Mouse (Mus musculus) MEL (cell line): Measurements from ENCODE around the gene Man1c1. TPM values are rescaled to one million over a fixed set of nuclear protein-coding genes. Genes with fewer than 3 reads are reported as not detected.

Source experiments
- DNase-seq: peaks from one replicate; pipeline ENCODE4 v3.0.0; 2011; ENCODE audit warnings: low read depth, low spot score
- H3K27ac ChIP-seq: 2 replicates; pipeline ENCODE4 v1.5.1; 2012; ENCODE audit warnings: low read depth, mild to moderate bottlenecking, control low read depth, low read length, moderate library complexity; ENCODE audit not compliant: control insufficient read depth
- H3K27me3 ChIP-seq, 2 experiments: fragments of 150-350 bp in 1 of 2; sonication (generic) in 1 of 2; 2 replicates each; pipeline ENCODE4 v1.6.1; 2012; ENCODE audit warnings: low read length in 2 of 2, mild to moderate bottlenecking in 2 of 2, improper control_type of control experiment in 1 of 2, moderate library complexity in 1 of 2; ENCODE audit not compliant: insufficient read depth in 2 of 2, control insufficient read depth in 1 of 2
- H3K36me3 ChIP-seq, 2 experiments: 2 replicates each; pipeline ENCODE4 v1.6.1; 2012 to 2014; ENCODE audit warnings: low read length in 2 of 2, improper control_type of control experiment in 1 of 2, inconsistent platforms in 1 of 2, mild to moderate bottlenecking in 1 of 2; ENCODE audit not compliant: insufficient read depth in 2 of 2, control insufficient read depth in 1 of 2
- H3K4me1 ChIP-seq, 2 experiments: fragments of 150-350 bp in 1 of 2; sonication (generic) in 1 of 2; 2 replicates each; pipeline ENCODE4 v1.6.1; 2012; ENCODE audit warnings: low read length in 2 of 2, improper control_type of control experiment in 1 of 2, mild to moderate bottlenecking in 1 of 2; ENCODE audit not compliant: insufficient read depth in 2 of 2, control insufficient read depth in 1 of 2
- H3K4me3 ChIP-seq, 2 experiments: fragments of 150-350 bp in 1 of 2; sonication (generic) in 1 of 2; 2 replicates each; pipeline ENCODE4 v1.5.1; 2012; ENCODE audit warnings: low read depth in 2 of 2, low read length in 2 of 2, mild to moderate bottlenecking in 2 of 2, moderate library complexity in 2 of 2, control low read depth in 1 of 2, improper control_type of control experiment in 1 of 2; ENCODE audit not compliant: control insufficient read depth in 1 of 2, insufficient read depth in 1 of 2
- H3K79me2 ChIP-seq: 2 replicates; pipeline ENCODE4 v1.6.1; 2012; ENCODE audit warnings: mild to moderate bottlenecking, low read length, moderate library complexity; ENCODE audit not compliant: control insufficient read depth, poor library complexity, insufficient read depth
- H3K9ac ChIP-seq: 2 replicates; pipeline ENCODE4 v1.6.1; 2012; ENCODE audit warnings: low read depth, mild to moderate bottlenecking, control low read depth, low read length, moderate library complexity; ENCODE audit not compliant: control insufficient read depth, poor library complexity, severe bottlenecking
- H3K9me3 ChIP-seq: fragments of 150-350 bp; sonication (generic); replicated peaks from 2 replicates; pipeline ENCODE4 v1.6.1; 2012; ENCODE audit warnings: mild to moderate bottlenecking, low read length, improper control_type of control experiment, moderate library complexity; ENCODE audit not compliant: insufficient read depth
- CHD2 ChIP-seq: IDR thresholded peaks from 2 replicates; pipeline ENCODE4 v1.6.1; 2011; ENCODE audit warnings: low read length, improper control_type of control experiment
- CTCF ChIP-seq, 3 experiments: IDR thresholded peaks in 2 of 3; conservative IDR thresholded peaks in 1 of 3; 2 replicates each; pipeline ENCODE4 v1.5.1; 2011 to 2012; ENCODE audit warnings: low read length in 3 of 3, low read depth in 2 of 3, mild to moderate bottlenecking in 2 of 3, improper control_type of control experiment in 1 of 3, inconsistent platforms in 1 of 3, mixed read lengths in 1 of 3, moderate library complexity in 1 of 3; ENCODE audit not compliant: control insufficient read depth in 1 of 3, insufficient read depth in 1 of 3, poor library complexity in 1 of 3, severe bottlenecking in 1 of 3
- GATA1 ChIP-seq: IDR thresholded peaks from 2 replicates; pipeline ENCODE4 v1.6.1; 2011; ENCODE audit warnings: low read depth, low read length, improper control_type of control experiment
- HCFC1 ChIP-seq: IDR thresholded peaks from 2 replicates; pipeline ENCODE4 v1.6.1; 2012; ENCODE audit warnings: low read depth, mild to moderate bottlenecking, inconsistent platforms, low read length, improper control_type of control experiment, moderate library complexity
- KAT2A ChIP-seq: conservative IDR thresholded peaks from 2 replicates; pipeline ENCODE4 v1.6.1; 2012; ENCODE audit warnings: low read depth, low read length, improper control_type of control experiment, inconsistent platforms
- MAFK ChIP-seq: IDR thresholded peaks from 2 replicates; pipeline ENCODE4 v1.6.1; 2011; ENCODE audit warnings: low read depth, mild to moderate bottlenecking, low read length, improper control_type of control experiment, borderline replicate concordance
- MAX ChIP-seq: IDR thresholded peaks from 2 replicates; pipeline ENCODE4 v1.6.1; 2011; ENCODE audit warnings: low read length, improper control_type of control experiment
- MYC ChIP-seq: IDR thresholded peaks from 2 replicates; pipeline ENCODE4 v1.6.1; 2011; ENCODE audit warnings: low read depth, mild to moderate bottlenecking, low read length, improper control_type of control experiment, moderate library complexity
- NELFE ChIP-seq: IDR thresholded peaks from 2 replicates; pipeline ENCODE4 v1.6.1; 2011; ENCODE audit warnings: low read depth, low read length, improper control_type of control experiment
- NRF1 ChIP-seq: IDR thresholded peaks from 2 replicates; pipeline ENCODE4 v1.6.1; 2014; ENCODE audit warnings: low read depth, mild to moderate bottlenecking, inconsistent platforms, low read length, improper control_type of control experiment, moderate library complexity; ENCODE audit not compliant: poor library complexity, insufficient read depth, severe bottlenecking
- POLR2A ChIP-seq, 2 experiments: IDR thresholded peaks; 2 replicates each; pipeline ENCODE4 v1.6.1; 2011 to 2012; ENCODE audit warnings: low read length in 2 of 2, mild to moderate bottlenecking in 2 of 2, control low read depth in 1 of 2, improper control_type of control experiment in 1 of 2, low read depth in 1 of 2, moderate library complexity in 1 of 2; ENCODE audit not compliant: control insufficient read depth in 1 of 2, insufficient read depth in 1 of 2, poor library complexity in 1 of 2
- RCOR1 ChIP-seq: IDR thresholded peaks from 2 replicates; pipeline ENCODE4 v1.6.1; 2012; ENCODE audit warnings: low read depth, mild to moderate bottlenecking, inconsistent platforms, low read length, improper control_type of control experiment
- SMC3 ChIP-seq: IDR thresholded peaks from 2 replicates; pipeline ENCODE4 v1.6.1; 2011; ENCODE audit warnings: low read depth, low read length, improper control_type of control experiment
- TAL1 ChIP-seq: IDR thresholded peaks from 2 replicates; pipeline ENCODE4 v1.6.1; 2012; ENCODE audit warnings: mild to moderate bottlenecking, inconsistent platforms, low read length, moderate library complexity, mixed read lengths
- TCF12 ChIP-seq: IDR thresholded peaks from 2 replicates; pipeline ENCODE4 v1.6.1; 2014; ENCODE audit warnings: low read depth, mild to moderate bottlenecking, inconsistent platforms, low read length, improper control_type of control experiment, moderate library complexity
- ZKSCAN1 ChIP-seq: IDR thresholded peaks from 2 replicates; pipeline ENCODE4 v1.6.1; 2012; ENCODE audit warnings: low read depth, mild to moderate bottlenecking, inconsistent platforms, low read length, improper control_type of control experiment, moderate library complexity
- polyA plus RNA-seq, 2 experiments: library from polyadenylated mRNA; stranded (reverse) in 1 of 2; unstranded in 1 of 2; fragments of >175 nt in 1 of 2; fragments of >200 nt in 1 of 2; gene quantifications; 2 replicates each; pipeline versions ENCODE4 v1.2.1 to v1.2.4; 2012; ENCODE audit warnings: low replicate concordance in 2 of 2, low read depth in 1 of 2; ENCODE audit not compliant: insufficient read length in 2 of 2, insufficient read depth in 1 of 2, missing spikeins in 1 of 2
- total RNA-seq: library from RNA; depleted of rRNA; stranded (reverse); fragments of 300-350 nt; gene quantifications from 2 replicates; pipeline ENCODE4 v1.2.3, GENCODE M21; 2012

Gene Man1c1
- total and polyA plus RNA-seq, 3 experiments = 1.9 to 5.2 TPM; not detected in 1

- H3K27me3 ChIP-seq = no peaks in the 10 kb centered on the region
- H3K4me3 ChIP-seq = no peak overlapping the region
- no peak overlapping the region for H3K9ac ChIP-seq
- peaks cover 0 to 6% of the 10 kb centered on the region in 2 experiments; a peak in 2 of 4 replicates for H3K36me3 ChIP-seq
- peaks cover 6 to 17% of the 10 kb centered on the region in 2 experiments for H3K4me1 ChIP-seq
- H3K27ac ChIP-seq = no peak overlapping the region
- TF ChIP-seq MYC (no peak), CHD2 (no peak), NRF1 (no peak), SMC3 (no peak), ZKSCAN1 (no peak), TCF12 (no peak), POLR2A (IDR thresholded peaks at IDR 0.05; ENCODE audit: control insufficient read depth in 1 of 2, insufficient read depth in 1 of 2, low read depth in 1 of 2, low read length in 2 of 2, poor library complexity in 1 of 2) (no peak), CTCF (IDR thresholded peaks at IDR 0.05 in 2 of 3, conservative IDR thresholded peaks at IDR 0.05 in 1 of 3; ENCODE audit: control insufficient read depth in 1 of 3, insufficient read depth in 1 of 3, low read depth in 2 of 3, low read length in 3 of 3, poor library complexity in 1 of 3, severe bottlenecking in 1 of 3) (no peak)
- no peaks in the 10 kb centered on the region for H3K9me3 ChIP-seq
- no peak for DNase-seq
- no peaks in the 10 kb centered on the region for H3K79me2 ChIP-seq
Measured at GRCm38 (mm10) chr4:134628058-134628457, 76.0 kb downstream of the Man1c1 start.

GRCm38 (mm10) chr4:134626883-134627282 is 77.2 kb downstream of the Man1c1 start:
- no peaks in the 10 kb centered on the region for H3K27me3 ChIP-seq
- H3K4me1 ChIP-seq = peaks cover 8 to 21% of the 10 kb centered on the region in 2 experiments
- H3K79me2 ChIP-seq = no peaks in the 10 kb centered on the region
- no peak overlapping the region for H3K4me3 ChIP-seq
- no peak for DNase-seq
- no peak overlapping the region for H3K27ac ChIP-seq
- H3K9me3 ChIP-seq = no peaks in the 10 kb centered on the region
- no peak overlapping the region for H3K9ac ChIP-seq
- no peak for TF ChIP-seq TAL1
- no peak for TF ChIP-seq NELFE
- TF ChIP-seq CTCF (IDR thresholded peaks at IDR 0.05 in 2 of 3, conservative IDR thresholded peaks at IDR 0.05 in 1 of 3; ENCODE audit: control insufficient read depth in 1 of 3, insufficient read depth in 1 of 3, low read depth in 2 of 3, low read length in 3 of 3, poor library complexity in 1 of 3, severe bottlenecking in 1 of 3) = no peak
- TF ChIP-seq MAFK = no peak
- peaks cover 0 to 6% of the 10 kb centered on the region in 2 experiments; a peak in 2 of 4 replicates for H3K36me3 ChIP-seq

- H3K36me3 ChIP-seq = peaks cover 0 to 9% of the 10 kb centered on the region in 2 experiments; a peak in 2 of 4 replicates
- DNase-seq = no peak
- H3K4me3 ChIP-seq = no peak overlapping the region
- no peak for TF ChIP-seq NRF1
- TF ChIP-seq MAX = no peak
- no peak for TF ChIP-seq GATA1
- no peak for TF ChIP-seq SMC3
- no peak for TF ChIP-seq KAT2A
- no peak for TF ChIP-seq TAL1
- TF ChIP-seq RCOR1 = no peak
- TF ChIP-seq HCFC1 = no peak
- no peak for TF ChIP-seq POLR2A (IDR thresholded peaks at IDR 0.05; ENCODE audit: control insufficient read depth in 1 of 2, insufficient read depth in 1 of 2, low read depth in 1 of 2, low read length in 2 of 2, poor library complexity in 1 of 2)
- no peak overlapping the region for H3K9ac ChIP-seq
- H3K27ac ChIP-seq = no peak overlapping the region
- H3K4me1 ChIP-seq = peaks cover 9 to 26% of the 10 kb centered on the region in 2 experiments
- no peaks in the 10 kb centered on the region for H3K27me3 ChIP-seq
- H3K9me3 ChIP-seq = no peaks in the 10 kb centered on the region
- no peaks in the 10 kb centered on the region for H3K79me2 ChIP-seq
Measured at GRCm38 (mm10) chr4:134626350-134626749, 77.7 kb downstream of the Man1c1 start.
